Mouse (Mus musculus) lung, postnatal 0 days (tissue): Measurements from ENCODE around the gene Ntpcr.

Experiments used
- CTCF ChIP-seq: IDR thresholded peaks from 2 replicates; pipeline ENCODE4 v1.5.1; 2016; ENCODE audit warnings: antibody characterized with exemption, mild to moderate bottlenecking
- EP300 ChIP-seq: IDR thresholded peaks from 2 replicates; pipeline ENCODE4 v1.6.1; 2016; ENCODE audit warnings: antibody characterized with exemption, mild to moderate bottlenecking, control low read depth

GRCm38 (mm10) chr8:125733964-125734956 lies 4.5 kb downstream of the Ntpcr start:
- TF ChIP-seq CTCF (no peak), EP300 (no peak)
